Mouse (Mus musculus): ENCODE measurements around the gene Lrrc4c. TPM values are rescaled to one million over a fixed set of nuclear protein-coding genes. Genes with fewer than 3 reads are reported as not detected.

Gene Lrrc4c
- total RNA-seq, 4 experiments from 2014 or later, result 111 to 132 (median 118) TPM

DNA sequence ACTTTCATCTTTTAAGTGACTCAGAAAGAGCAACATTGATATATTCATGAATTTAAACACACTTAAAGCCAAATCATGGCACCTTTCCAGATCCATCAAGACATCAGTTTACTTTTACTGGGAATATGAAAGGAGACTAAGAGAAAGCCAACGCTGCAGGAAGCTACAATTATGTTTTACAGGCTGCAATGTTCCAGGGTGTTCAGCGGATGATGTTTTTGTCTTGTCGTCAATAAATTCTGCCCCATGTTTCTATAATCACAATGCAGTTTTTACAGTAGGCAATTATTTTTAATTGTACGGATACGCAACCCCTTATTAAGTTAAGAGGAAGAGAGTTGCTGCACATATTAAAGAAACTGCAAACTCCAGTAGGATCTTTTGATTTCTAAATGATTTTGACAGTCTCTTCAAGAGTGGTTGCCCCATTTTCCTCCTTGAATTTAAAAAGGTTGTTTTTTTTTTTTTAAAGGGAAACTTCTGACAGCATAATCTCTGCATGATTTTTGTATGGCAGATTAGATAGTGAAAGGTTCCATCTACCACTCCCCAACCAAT is 532.9 kb downstream of the Lrrc4c start:
- no peak for DNase-seq (ENCODE audit: low spot score in 2 of 2)

DNA sequence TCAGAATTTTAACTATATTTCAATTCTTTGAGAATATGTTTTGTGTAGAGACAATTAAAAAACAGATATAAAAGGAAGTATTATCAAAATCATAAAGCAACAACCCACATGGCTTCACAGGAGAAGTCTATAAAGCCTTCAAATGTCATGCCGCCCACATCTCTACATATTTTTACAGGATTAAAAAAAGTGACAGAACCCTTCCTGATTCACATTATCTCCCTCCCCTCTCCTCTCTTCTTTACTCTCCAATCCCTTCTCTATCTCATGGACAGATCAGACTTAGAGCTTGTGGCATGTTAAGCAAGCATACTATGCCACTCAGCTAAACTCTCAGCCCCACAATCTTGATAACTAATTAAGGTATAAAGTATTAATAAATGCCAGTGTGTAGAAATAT is 535.8 kb downstream of the Lrrc4c start:
- no peak for DNase-seq (ENCODE audit: low spot score in 2 of 2)

DNA sequence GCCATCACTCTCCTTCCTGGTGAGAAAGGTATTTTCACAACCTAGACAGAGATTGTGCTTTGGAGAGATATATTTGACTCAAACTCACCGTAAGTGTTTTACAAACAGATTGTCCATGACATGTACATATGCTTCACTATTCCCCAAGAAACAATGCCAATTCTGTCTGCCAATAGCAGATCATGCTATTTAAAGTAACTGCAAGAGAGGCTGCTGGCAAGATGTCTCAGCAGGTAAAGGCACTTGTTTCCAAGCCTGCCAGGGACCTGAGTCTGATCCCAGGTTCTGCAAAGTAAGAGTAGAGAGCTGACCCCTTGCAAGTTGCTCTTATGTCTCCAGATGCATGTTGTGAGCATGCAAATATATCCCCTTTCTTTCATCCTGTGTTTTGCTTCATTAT is 558.1 kb downstream of the Lrrc4c start:
- no peak for DNase-seq (ENCODE audit: low spot score in 2 of 2)

DNA sequence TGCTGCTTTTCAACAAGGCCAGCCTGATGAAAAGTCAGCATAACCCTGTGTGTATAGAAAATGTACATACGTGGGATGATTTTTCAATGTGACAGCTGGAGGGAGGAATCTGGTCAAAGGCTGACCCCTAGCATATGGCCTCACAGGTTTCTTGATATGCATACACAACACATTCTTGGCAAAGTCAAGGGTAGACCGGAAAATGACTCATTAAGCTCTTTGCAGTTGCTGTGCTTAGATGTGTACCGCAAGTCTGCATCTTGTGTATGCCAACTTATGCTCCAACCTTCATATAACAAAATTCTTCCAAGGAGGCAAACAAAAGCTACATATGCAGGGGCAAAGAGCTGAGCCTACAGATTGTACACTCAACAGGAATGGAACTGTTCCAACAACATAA is 631.6 kb downstream of the Lrrc4c start:
- DNase-seq (ENCODE audit: low spot score in 2 of 2), result no peak

DNA sequence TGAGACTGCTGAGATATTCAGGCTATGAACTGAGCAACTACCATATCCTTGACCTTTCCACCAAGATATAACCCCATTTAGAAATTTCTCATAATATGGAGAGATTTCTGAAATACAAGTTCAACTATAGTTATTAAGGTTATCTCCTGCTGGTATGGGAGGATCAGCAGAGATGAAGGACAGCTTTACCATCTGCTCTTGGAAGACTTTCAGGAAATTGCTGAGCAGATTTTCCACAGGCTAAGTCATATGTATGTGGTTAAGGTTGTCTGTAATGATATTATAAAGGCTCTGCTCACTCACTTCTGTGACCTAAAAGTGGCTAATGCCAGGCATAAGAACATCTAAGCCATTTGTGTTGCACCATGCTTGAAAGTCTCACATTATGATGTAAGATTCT is 681.6 kb downstream of the Lrrc4c start:
- no peak for DNase-seq (ENCODE audit: low spot score in 2 of 2)

DNA sequence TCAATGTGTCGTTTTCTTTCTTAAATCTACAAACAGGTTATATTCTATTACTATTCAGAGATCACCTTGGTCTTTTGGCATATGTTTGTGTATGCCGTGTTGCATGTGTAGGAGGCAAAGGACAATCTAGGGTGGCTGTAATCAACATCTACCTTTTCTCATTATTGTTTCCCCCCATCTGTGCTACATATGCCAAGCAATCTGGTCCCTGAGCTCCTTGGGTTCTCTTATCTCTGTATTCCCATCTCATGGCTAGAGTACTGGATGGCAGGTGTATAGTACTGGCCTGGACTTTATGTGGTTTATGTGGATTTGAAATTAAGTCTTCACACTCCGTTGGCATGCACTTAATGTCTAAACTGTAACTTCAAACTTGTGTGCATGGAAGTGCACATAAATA is 700.4 kb downstream of the Lrrc4c start:
- no peak for DNase-seq (ENCODE audit: low spot score in 2 of 2)

DNA sequence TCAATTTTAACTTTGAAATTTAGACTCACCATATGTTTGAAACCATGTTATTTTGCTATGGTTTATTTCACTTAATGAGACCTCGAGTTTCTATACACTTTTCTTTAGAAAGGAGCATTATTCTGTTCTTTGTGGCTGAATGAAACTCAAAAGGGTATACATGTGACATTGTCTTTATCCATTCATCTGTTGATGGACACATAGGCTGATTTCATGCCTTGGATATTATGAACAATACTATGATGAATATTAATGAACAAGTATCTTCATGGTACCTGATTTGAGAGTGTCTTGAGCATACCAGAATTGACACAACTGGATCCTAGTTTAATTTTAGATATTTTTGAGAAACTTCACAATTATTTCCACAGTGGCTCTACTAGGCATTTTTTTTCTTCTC is 709.0 kb downstream of the Lrrc4c start:
- no peak for DNase-seq (ENCODE audit: low spot score in 2 of 2)

DNA sequence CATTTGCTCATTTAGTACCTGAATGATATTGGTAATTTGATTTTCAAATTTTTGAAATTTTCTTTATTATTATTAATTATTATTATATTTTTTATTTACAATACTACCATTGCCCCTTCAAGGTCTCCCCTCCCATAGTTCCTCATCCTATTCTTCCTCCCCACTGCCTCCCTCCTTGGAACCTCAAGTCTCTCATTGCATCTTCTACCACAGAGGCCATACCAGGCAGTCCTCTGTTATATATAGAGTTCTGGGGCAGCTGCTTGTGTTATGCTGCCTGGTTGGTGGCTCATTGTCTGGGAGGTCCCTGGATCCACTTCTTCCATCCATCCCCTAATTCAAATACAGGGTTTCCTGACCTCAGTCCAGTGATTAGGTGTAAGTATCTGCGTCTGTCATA is 709.6 kb downstream of the Lrrc4c start:
- DNase-seq (ENCODE audit: low spot score in 2 of 2), result no peak

DNA sequence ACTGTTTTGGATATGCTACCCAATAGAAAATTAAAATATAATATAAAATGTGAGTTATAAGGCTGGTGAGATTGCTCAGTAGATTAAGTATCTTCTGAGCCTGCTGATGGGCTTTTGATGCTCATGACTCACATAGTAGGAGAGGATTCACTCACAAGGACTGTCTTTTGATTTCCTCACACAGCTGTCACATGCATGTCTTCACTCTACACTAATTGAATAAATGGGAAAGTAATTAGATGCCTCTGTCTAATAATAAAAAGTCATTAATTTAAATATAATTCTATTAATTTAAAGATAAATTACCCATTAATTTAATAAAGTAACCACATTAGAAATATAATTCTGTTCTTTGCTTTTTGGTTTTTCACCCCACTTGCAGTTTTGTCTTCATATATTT is 718.4 kb downstream of the Lrrc4c start:
- DNase-seq (ENCODE audit: low spot score in 2 of 2), result no peak

DNA sequence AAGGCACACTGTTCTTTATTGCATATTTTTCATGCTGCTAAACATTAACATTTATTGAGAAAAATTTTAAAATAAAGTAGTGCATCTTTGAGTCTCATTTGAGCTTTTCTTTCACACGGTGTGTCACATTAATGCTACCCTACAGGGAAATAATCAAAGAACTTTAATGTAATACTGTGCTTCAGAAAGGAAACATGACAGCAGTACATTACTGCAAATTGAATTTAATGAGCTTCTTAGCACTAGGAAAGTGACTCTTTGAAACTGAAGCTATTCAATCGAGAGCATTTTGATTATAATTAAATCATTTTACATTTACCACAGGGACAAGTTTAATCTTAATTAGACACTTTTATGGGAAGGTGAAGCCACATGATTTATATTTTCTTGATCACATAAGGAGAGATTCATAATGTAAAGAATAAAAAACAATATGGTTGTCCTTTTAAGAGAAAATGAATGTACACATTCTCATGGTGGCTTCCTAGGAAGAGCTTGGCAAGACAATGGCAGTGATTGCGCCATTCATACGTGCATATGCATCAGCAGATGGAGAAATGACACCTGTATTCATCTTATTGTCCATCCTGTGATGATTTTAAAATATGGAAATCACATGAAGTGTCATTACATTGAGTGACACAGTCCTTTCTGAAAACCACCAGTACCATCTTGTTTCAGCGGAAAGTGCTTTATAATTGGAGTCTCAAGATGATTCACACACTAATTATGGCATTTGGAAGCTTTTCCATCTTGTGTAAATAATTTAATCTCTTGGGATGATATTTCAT is 719.2 kb downstream of the Lrrc4c start:
- DNase-seq (ENCODE audit: low spot score in 2 of 2), result no peak

DNA sequence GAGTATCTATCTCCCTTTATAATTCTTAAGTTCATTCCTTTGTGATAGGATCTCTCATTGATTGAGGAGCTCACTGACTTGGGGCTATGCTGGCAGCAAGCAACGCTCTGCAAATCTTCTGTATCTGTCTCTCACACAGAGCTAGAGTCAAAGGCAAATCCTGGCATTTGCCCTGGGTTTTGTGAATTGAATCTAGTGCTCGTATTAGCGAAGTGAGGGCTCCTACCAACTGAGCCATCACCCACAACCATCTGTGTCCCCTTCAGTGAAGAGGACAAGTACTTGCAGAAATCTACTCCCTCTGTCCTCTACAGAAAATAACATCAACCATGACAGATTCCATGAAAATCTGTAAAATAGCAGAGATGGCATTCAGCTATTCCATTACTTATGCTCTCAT is 726.0 kb downstream of the Lrrc4c start:
- DNase-seq (ENCODE audit: low spot score in 2 of 2), result no peak

DNA sequence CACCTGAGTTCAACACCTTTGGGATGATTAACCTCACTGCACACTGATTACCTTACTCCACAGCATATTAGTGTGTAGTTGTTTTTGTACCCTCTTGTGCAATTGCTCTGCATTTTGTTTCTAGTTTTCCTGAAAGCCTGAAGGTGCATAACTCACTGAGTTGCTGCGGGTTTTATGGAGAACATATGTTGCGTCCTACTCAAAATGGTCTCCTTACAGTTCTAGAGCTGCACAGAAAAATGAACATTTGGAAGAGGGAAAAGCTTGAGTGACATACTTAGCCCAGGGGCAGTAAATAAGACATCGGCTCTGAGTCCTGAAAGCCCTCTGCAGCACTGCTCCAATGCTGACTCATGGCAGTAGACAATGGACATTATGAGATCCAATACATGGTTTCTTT is 727.7 kb downstream of the Lrrc4c start:
- DNase-seq (ENCODE audit: low spot score in 2 of 2), result no peak

DNA sequence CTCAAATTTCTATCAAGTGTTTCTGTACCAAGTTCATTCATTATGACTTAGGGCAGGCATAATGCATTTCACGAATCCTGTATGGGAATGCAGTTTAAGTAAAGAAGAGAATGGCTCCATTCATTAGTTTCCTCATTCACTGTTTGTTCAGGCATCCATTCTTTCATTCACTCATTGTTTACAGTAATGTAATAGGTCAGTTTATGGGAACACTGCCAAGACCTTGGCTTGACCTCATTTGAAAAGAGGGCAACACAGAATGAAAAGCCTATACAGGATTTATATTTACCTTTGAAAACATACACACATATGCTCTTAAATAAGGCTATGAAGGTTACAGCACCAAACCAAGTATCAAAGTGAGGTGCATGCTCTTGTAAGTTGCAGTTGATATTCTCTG is 762.2 kb downstream of the Lrrc4c start:
- DNase-seq (ENCODE audit: low spot score in 2 of 2), result no peak

DNA sequence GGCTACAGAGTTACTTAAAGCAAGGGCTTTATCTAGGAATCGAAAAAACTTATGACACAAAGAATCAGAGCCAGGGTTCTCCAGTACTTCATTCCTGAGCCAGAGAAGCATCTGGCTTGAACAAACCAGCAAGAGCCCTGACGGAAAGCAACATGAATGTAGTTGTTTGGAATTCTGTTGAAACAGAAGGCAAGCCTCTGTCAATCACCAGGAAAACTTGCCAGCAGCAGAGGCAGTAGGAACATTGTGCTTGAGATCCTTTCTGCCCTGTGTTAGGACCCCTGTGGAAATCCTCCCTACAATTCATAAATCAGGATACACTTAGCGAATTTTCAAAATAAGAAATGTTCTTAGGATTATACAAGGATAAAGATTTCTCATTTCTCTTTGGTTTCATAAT is 780.0 kb downstream of the Lrrc4c start:
- no peak for DNase-seq (ENCODE audit: low spot score in 2 of 2)

DNA sequence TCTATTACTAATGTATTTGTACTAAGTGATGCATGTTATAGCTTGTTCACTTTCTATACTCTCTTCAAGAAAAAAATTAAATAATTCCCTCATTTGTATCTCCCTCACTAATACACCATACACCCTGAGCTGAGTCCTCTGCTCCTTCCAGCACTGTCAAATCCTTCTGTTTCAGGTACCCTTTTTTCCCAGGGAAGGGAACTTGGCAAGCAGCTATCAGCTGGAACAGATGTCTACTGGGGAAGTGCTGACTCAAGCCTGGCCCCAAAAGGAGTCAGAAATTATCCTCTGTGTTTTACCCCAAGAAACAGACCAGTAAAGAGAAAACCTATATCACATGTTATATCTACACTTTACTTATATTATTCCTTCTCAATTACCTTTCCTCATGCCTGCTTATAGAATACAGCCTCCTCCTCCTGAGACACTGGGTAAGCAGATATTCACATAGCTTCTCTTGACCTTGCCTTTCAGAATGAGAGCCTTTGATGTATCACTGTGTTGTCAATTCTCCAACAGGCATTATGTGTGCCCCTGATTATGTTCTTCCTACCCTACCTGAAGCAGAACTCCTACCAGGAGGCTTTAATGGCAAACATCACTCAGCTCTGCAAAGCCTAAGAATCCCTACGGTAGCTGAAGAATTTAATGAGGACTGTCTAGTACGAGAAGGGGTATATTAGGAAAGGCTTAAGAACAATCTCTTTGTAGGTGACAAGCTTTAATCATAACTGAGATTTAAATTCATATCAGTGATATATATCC is 785.6 kb downstream of the Lrrc4c start:
- DNase-seq (ENCODE audit: low spot score in 2 of 2), result no peak

DNA sequence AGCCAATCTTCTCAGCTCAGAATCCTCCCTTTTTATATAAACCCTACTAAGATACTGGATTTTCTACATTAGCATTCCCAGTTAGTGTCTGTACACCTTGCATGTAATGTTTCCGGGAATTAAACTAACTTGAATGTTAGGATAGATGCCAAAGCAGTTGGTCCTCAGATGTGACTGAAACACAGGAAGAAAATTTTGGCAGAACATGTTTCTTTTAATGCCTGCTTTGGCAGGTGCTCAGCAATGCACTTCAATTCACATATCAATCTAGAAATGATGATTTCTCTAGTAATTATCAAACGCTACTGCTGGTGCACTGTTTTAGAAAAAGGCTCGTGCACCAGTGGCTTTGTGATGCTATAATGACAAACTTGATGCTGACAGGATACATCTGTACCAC is 806.3 kb downstream of the Lrrc4c start:
- DNase-seq (ENCODE audit: low spot score in 2 of 2), result no peak

DNA sequence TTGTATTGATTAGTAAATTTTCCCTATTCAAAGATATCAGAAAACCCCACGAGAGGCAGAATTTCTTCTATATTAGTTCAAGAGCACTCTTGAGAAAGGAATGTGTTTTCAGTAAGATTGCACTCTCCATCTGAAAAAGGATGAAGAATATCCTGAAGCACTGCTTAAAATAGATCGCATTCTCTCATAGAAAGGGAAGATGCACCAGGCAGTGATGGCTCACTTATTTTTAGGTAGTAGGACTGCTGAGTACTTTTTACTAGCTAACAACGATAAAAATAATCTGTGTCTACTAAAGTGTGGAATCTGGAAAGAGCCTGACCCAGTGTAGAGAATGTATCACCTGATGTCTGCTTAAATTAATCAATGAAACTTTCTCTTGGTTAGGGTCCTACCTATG is 820.5 kb downstream of the Lrrc4c start:
- DNase-seq (ENCODE audit: low spot score in 2 of 2), result no peak

DNA sequence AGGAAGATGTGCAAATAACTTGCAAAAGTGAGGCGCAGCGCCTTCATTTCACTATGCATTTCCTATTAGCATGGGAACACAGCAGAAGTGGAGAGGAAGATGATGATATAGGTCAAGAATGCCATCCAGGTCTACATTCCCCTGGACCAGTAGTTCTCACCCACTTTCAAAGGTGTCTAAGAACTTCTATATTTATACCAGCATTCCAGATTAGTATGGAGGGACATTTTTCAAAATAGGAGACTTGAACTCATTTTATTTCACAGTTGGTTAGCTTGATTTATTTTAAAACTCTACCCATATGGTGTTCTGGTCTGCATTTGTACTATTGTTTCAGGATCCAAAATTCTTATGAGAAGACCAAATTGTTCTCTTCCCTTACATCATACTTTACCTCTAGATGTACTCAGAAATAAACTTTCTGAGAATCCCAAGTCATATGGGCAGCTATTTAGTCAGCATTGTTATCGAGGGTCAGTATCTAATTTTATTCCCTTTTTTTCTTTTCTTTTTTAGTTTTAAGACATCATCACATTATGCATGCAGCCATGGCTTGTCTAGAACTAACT is 833.7 kb downstream of the Lrrc4c start:
- DNase-seq (ENCODE audit: low spot score in 2 of 2), result peak in 1 of 2 experiments; percentile 29

DNA sequence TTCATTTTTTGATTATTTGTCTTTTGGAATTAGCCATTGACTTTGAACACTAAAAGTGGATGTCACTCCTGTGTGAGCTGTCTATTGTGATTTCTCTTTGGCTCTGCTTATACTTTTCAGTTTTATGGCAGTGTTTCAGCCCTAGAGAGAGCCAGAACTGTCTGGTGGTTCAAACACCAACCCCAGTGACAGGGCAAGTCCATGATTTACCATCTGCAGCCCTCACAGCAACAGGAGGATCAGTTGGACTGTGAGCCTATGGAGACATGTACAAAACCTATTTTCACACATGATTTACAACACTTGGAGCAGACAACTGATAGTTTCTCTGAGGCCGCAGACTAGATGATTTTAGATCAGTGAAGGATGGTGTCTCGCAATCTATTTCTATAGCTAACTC is 847.8 kb downstream of the Lrrc4c start:
- DNase-seq (ENCODE audit: low spot score in 2 of 2), result no peak

DNA sequence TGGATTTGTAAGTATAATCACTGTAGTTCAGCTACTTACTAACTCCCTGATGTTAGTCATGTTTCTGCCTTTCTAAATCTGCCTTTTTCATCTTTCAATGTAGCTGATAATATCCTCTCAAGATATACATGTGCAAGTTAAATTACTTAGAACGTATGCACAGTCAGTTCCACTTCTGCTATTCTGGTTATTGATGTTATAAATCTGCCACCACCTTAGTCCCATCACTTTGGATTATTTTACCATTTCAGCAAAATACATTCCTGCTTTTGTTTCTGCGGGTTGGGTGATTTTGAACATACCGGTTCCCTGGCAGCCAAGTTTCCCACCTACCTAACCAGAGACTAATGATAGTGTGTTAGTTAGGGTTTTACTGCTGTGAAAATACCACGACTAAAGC is 860.4 kb downstream of the Lrrc4c start:
- DNase-seq (ENCODE audit: low spot score in 2 of 2), result no peak

DNA sequence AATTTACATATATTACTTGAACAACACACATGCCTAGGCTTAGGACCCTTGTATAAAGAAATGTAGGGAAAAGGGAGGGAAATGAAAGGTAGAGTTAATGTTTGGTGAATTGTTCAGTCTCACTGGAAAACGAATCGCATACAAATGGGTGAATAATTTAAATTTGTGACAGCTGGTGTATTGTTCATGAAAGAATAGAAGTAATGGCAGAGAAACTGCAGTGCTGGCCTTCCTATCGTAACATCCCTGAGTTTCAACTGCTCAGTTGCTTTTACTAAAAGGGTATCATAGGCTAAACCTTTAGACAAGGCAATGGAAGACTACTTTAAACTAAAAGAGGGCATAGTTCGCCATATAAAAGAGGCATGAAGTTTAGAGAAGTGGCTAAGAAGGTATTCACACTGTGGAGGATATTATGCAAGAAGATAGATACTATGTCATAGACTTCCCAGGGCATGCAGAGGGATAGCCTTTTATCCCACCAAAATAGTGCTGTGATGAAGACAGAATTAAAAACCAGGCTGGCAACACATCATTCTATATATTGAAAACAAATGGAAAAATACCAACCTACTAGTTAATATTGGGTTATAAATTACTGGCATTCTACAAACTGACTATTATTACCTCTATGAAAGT is 879.1 kb downstream of the Lrrc4c start:
- DNase-seq (ENCODE audit: low spot score in 2 of 2), result no peak

DNA sequence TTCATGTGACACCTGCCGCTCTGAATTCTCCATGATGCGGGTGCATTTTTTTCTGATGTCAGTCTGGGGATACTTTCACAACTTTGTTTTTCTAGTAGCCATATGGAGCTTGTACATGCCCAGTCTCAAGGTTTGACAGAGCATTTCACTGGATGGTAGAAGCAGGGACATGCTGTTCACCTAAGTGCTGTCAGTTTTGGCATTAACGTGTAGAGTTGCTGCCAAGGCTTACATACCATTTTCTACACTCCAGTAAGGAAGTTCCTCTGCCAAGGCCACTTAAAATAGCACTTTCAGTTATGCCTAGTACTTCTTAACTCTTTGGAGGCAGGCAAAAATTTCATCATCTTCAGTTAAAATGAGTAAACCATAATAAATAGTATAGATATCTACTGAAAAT is 915.0 kb downstream of the Lrrc4c start:
- peak in 1 of 2 experiments; percentile 21 for DNase-seq (ENCODE audit: low spot score in 2 of 2)
